Mouse (Mus musculus): ENCODE data around the gene Zfp704. TPM values are rescaled to one million over a fixed set of nuclear protein-coding genes. Genes with fewer than 3 reads are reported as not detected.

The Zfp704 gene
- 9.2 TPM for polyA plus RNA-seq (2014; fragmentation: Illumina TruSeq; extraction: RNeasy Lipid Tissue Mini Kit (QIAGEN cat#74804); ENCODE audit: low read depth, low replicate concordance)

GRCm38 (mm10) chr3:9609581-9610341 is at the start of gene Zfp704:
Zfp704 (minus strand) TSS chr3:9610085.

Measured in adipose tissue, adult 10 weeks (tissue).